Mouse (Mus musculus): ENCODE measurements around the gene Nup155.

Gene Nup155

DNA sequence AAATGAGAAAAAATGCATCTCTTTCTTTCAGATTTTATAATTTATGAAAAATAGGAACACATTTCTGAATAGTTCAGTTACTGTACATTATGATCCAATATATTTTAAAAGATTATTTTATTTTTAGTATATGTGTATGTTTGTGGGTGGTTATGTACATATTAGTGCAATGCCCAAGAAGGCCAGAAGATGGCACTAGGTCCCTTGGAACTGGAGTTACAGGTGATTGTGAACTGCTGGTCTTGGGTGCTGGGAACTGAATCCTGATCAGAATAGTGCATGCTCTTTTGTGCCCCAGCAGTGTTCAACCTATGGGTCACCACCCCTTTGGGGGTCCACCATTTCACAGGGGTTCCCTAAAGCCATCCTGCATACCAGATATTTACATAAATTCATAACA is 91.2 kb downstream of the Nup155 start:
- DNase-seq, result no peak

DNA sequence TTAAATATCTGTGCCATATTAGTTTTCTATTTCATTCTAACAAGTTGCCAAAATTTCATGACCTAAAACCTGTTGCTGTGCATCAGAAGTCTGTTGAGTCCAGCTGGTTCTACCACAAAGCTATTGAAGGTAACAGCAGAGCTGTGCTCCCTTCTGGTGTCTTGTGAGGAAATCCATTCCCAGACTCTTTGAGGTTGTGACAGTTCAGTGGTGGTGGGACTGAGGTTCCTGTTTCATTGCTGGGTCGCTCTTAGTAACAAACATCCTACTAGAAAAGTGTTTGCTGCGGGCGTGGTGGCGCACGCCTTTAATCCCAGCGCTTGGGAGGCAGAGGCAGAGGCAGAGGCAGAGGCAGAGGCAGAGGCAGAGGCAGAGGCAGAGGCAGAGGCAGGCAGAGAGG is 99.3 kb downstream of the Nup155 start:
- no peak for DNase-seq

All from cerebellum, postnatal 25 days (tissue).